Mouse (Mus musculus) fat pad, adult 2 months (tissue): ENCODE results near the gene Olfr1155.

Source experiments
- DNase-seq: peaks from one replicate; pipeline ENCODE4 v3.0.0-alpha.2; 2011; ENCODE audit warnings: low read depth, low spot score; ENCODE audit errors: extremely low read depth

Olfr1155 gene

GRCm38 (mm10) chr2:87945037-87945436, at the start of gene Olfr1155:
Olfr1155 (minus strand) TSS chr2:87945137.
- DNase-seq = no peak

GRCm38 (mm10) chr2:87989813-87990212, 44.9 kb upstream of the Olfr1155 start, which contains the start of gene Olfr1158:
Olfr1158 (plus strand) TSS chr2:87990113.
- no peak for DNase-seq

GRCm38 (mm10) chr2:87974563-87974962, 29.6 kb upstream of the Olfr1155 start, which contains the start of gene Olfr74:
Olfr74 (minus strand) TSS chr2:87974663.
- DNase-seq = no peak

- no peak for DNase-seq
These were observed 23.3 kb upstream of the Olfr1155 start, which contains the start of gene Olfr1157 for GRCm38 (mm10) chr2:87968199-87968598. Olfr1157 (minus strand) TSS chr2:87968299.

GRCm38 (mm10) chr2:87953000-87953399, 8.1 kb upstream of the Olfr1155 start, which contains the start of gene Olfr1156:
Olfr1156 (minus strand) TSS chr2:87953100.
- DNase-seq = no peak

- no peak for DNase-seq
These were observed 39.9 kb downstream of the Olfr1155 start, which contains the start of gene Olfr1154 for GRCm38 (mm10) chr2:87905066-87905465. Olfr1154 (minus strand) TSS chr2:87905166.

- no peak for DNase-seq
These were observed 50.3 kb downstream of the Olfr1155 start, which contains the start of gene Olfr1153 for GRCm38 (mm10) chr2:87894662-87895061. Olfr1153 (plus strand) TSS chr2:87894962.
